Mouse (Mus musculus) macrophage (primary cell): ENCODE data around the gene Pzp. TPM values are rescaled to one million over a fixed set of nuclear protein-coding genes. Genes with fewer than 3 reads are reported as not detected.

Source experiments
- H3K27ac ChIP-seq: fragments of 350-480 bp; formaldehyde crosslinking; 2 replicates; pipeline ENCODE4 v1.9.0; 2021
- H3K36me3 ChIP-seq: fragments of 350-480 bp; formaldehyde crosslinking; 2 replicates; pipeline ENCODE4 v1.9.0; 2021; ENCODE audit errors: inconsistent target
- H3K4me3 ChIP-seq: fragments of 350-480 bp; formaldehyde crosslinking; 2 replicates; pipeline ENCODE4 v1.9.0; 2021; ENCODE audit errors: inconsistent target
- H3K79me2 ChIP-seq: fragments of 350-480 bp; formaldehyde crosslinking; 2 replicates; pipeline ENCODE4 v1.9.0; 2021; ENCODE audit errors: inconsistent target
- WGBS: methylation state at CpG from one replicate; pipeline ENCODE4 v1.1.7; 2026; ENCODE audit warnings: inconsistent platforms; ENCODE audit not compliant: missing documents; 5-methylcytosine and 5-hydroxymethylcytosine counted together
- polyA plus RNA-seq: library from polyadenylated mRNA; stranded (reverse); fragments of 250-400 nt; gene quantifications from 3 replicates; pipeline ENCODE4 v1.2.4, GENCODE M21; 2018; ENCODE audit warnings: inconsistent platforms
- total RNA-seq, 78 experiments: library from RNA; depleted of rRNA; stranded (reverse); fragments of 250-400 nt; gene quantifications; 1 replicate in 9 of 78; 2 replicates in 24 of 78; 3 replicates in 43 of 78; 4 replicates in 2 of 78; pipeline ENCODE4 v1.2.4; 2018; ENCODE audit warnings: inconsistent platforms in 56 of 78

Gene Pzp
- not detected for total RNA-seq (2018; cell fraction: chromatin; rRNA removed)
- not detected for total RNA-seq (2018; cell fraction: cytosol; rRNA removed)
- total RNA-seq (2018; cell fraction: nucleus; rRNA removed): not detected
- not detected in 3 replicates for polyA plus RNA-seq

DNA sequence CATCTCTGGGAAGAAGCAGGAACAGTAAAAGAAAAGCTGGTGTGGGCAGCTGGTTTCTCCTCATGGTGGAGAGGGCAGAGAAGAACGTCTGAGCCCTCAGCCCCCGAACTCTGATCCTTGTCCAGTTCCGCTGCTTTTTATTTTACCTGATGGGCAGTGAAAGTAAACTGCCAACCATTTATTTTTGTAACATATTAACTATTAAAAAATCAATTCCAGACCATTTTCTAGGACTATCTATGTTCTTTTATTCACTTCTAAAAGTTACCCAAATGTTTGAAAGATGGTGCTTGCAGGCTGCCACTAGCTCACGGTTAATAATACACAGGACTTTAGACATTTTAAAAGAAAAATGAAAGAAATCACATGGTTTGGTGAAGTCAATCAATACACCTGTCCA, at the start of gene Pzp:
TSS of gene Pzp (minus strand) at position 120 of the 400 bp plus-strand sequence.
- no peak within 1 kb of the TSS for H3K4me3 ChIP-seq
- 88% methylated on average over 4 of the region's 4 CpGs for WGBS
- H3K79me2 ChIP-seq: no peaks in the 10 kb centered on the region
- H3K36me3 ChIP-seq: no peaks in the 10 kb centered on the region
- no peak within 1 kb of the TSS for H3K27ac ChIP-seq

DNA sequence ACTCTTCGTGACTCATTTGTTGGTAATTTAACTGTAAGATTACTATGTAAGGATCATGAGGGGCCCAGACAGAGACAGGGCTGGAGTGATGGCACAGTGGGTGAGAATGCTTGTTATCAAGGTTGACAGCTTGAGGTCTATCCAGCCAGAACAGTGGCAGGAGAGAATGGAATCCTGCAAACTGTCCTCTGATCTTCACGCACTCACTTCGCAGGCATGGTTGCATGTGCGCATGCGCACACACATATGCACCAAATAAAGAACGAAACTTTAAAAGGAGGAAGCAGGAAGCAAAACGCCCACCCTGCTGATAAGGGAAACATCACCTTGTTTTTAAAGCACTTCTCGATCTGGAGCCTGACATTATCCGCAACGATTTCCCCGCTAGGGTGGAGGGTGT, 40.1 kb upstream of the Pzp start:
- 96% methylated on average over 11 of the region's 11 CpGs for WGBS
- H3K36me3 ChIP-seq: no peaks in the 10 kb centered on the region
- H3K79me2 ChIP-seq: no peaks in the 10 kb centered on the region
- H3K27ac ChIP-seq: no peak overlapping the region
- H3K4me3 ChIP-seq: no peak overlapping the region

DNA sequence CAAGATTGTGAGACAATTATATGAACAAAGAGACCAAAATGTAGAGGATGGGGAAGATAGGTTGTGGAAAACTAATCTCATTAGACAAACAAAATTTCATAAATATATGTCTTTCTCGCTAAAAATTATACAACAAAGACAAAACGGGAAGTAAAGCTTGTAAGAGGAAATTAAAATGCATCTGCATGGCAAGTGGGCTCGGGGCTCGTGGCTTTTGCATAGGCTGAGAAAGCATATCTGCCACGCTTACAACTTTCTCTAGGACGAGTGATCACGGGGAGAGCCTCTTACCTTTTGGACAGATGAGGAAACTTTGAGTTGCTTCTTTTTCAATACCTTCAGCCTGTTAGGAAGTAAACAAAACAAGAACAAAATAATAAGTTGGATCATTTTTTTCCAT, 27.5 kb upstream of the Pzp start:
- no peaks in the 10 kb centered on the region for H3K36me3 ChIP-seq
- 4% methylated on average over 7 of the region's 7 CpGs for WGBS
- H3K27ac ChIP-seq: no peak overlapping the region
- no peak overlapping the region for H3K4me3 ChIP-seq
- no peaks in the 10 kb centered on the region for H3K79me2 ChIP-seq

DNA sequence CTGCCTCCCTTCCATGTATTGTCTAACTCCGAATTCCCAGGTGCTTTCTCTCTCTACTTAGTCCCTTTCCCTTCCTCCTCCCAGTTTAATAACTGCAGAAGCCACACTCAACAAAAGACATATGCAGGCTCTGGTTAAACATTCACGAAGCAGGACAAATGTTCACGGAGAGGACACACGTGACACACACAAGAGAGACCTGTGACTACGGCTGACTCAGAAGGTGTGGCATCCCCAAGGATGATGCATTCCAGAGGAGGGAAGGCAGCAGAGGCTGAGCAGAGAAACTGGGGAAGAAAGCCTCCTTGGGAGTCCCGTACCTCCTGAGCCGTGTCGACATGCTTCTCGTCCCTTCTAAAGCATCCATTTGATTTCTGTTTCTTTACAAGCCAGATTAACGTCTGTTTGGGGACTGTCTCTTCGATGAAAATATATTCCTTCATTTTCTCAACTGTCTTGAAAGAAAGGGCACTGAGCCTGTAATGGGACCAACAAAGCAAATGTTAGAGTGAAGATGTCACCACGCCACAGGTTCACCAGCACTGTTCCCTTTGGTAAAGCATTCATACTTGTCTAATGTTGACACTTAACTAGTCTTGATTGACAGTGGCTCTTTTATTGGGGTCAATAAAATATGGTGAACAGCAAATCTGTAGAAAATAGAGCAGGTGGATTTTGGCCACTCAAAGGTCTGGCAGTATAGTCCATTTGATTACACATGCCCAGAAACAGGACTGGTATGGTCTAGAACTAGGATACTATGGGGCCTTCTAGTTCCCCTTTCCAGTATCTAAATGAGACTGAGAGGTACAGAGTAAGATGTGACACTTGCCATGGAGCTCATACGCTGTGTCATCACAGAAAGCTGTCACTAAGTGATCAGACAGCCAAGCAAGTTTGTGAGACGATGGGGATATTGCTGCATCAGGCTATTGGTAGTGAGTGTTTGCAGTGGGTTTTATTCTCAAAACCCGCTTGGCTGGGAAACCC, 23.2 kb upstream of the Pzp start:
- H3K79me2 ChIP-seq: no peaks in the 10 kb centered on the region
- no peak overlapping the region for H3K4me3 ChIP-seq
- H3K36me3 ChIP-seq: no peaks in the 10 kb centered on the region
- H3K27ac ChIP-seq: no peak overlapping the region
- WGBS: 91% methylated on average over 15 of the region's 15 CpGs

DNA sequence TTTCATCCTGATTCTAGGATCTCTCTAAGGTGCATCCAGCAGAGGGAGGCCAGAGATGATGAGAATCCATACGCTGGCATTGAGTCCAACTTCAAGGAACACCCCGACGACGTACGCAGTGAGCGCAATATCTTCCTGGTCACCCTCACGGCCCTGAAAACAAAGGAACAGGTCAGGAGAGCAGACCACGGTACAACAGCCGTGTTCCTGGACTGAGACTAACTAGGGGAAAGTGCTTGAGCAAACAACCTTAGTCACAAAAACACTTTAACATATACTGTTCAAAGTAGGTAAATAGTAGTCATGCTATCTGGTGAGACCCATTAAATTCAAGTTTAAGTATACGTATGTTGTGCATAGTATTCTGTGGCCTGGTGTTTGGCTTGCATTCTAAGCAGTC, 22.0 kb upstream of the Pzp start:
- Histone ChIP-seq H3K4me3 (no peak overlapping the region), H3K36me3 (no peaks in the 10 kb centered on the region), H3K79me2 (no peaks in the 10 kb centered on the region), H3K27ac (no peak overlapping the region)
- 96% methylated on average over 10 of the region's 10 CpGs for whole genome bisulfite sequencing

DNA sequence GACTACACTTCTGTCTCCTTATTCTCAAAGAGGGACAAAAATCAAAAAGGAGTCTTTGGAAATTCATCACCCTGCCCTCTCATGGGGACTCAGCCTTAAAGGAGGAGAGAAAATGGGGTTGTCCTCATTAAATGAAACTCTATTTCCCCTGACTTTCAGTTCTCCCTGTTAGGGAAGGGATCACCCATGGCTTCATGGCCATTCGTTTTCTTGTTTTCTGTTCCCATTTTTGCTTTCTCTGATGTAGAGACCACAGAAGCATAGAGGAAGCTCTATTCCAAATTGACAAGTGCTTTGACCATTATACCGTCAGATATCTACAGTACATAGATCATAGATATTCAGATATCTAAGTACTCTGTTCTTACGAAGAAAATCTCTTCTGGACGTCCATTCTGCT, 18.9 kb upstream of the Pzp start:
- Histone ChIP-seq H3K4me3 (no peak overlapping the region), H3K36me3 (no peaks in the 10 kb centered on the region), H3K79me2 (no peaks in the 10 kb centered on the region), H3K27ac (no peak overlapping the region)
- 57% methylated on average over 4 of the region's 4 CpGs for WGBS

DNA sequence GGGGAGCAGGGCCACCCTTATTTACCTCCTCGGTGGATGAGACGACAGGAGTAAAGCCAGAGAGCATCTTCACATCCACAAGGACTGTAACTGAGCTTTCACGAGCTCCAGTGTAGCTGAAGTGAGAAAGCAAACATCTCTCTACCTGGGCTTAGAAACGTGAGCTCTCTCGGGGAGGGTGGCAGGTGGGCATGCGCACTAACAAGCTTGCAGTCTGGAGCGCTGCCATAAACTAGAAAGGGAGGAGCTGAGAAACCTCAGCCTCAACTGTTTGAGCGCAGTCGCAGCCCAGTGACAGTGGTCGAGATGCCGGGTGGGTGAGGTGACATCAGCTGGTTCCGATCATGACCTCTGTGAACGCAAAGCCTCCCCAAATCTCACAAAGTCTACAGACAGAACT, 16.7 kb upstream of the Pzp start:
- WGBS: 88% methylated on average over 13 of the region's 13 CpGs
- Histone ChIP-seq H3K79me2 (no peaks in the 10 kb centered on the region), H3K36me3 (no peaks in the 10 kb centered on the region), H3K27ac (no peak overlapping the region), H3K4me3 (no peak overlapping the region)

DNA sequence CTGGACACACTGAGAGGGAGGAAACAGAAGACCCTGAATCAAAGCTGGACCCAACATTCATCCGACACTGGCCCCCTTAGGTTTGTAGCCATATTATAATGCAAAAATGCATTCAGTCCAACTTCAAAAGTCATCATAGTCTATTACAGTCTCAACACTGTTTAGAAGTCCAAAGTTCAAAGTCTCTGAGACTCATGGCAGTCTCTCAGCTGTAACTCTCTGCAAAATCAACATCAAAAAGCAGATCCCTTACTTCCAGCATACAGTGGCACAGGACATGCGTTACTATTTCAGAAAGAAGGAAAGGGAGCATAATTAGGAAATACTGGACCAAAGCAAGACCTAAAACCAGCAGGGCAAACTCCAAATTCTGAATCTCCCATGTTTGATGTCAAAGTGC, 8.7 kb upstream of the Pzp start:
- H3K36me3 ChIP-seq: no peaks in the 10 kb centered on the region
- no peaks in the 10 kb centered on the region for H3K79me2 ChIP-seq
- H3K4me3 ChIP-seq: no peak overlapping the region
- 93% methylated on average over 2 of the region's 2 CpGs for WGBS
- H3K27ac ChIP-seq: no peak overlapping the region

DNA sequence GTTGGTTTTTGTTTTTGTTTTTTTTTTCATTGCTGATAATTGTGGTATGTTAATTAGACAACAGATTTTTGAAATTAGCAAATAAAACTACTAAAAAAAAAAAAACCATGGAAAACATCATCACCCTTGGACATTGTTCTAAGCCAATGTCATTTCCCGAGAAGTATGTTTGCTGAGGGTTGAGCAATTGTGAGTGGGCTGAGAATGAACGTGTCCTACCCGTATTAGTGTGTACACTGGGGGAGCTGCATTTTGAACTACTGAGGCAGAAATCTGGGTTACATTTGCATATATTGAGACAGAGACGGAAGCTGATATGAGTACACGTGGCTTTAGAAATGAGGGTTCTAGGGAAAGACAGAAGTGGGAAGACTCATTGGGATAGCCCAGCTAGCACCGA, 6.8 kb upstream of the Pzp start:
- 89% methylated on average over 6 of the region's 6 CpGs for WGBS
- no peak overlapping the region for H3K27ac ChIP-seq

DNA sequence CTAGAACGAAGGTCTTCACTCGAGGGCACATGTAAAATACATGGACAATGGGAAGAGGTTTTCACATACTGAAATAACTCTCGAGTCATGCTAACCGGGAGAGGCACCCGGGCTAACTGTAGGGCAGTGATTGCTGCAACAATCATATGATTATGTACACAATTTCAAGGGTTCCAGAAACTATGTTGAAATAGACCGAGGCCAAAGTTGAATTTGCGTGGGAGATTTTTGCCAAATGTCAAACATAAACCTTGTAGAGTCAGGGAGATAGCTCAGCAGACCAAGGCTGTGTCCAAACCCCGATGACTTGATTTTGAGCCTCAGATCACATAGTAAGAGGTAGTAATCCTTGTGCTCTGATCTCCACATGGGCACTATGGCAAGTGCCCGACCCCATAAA, 6.2 kb upstream of the Pzp start:
- WGBS: 67% methylated on average over 9 of the region's 9 CpGs
- H3K36me3 ChIP-seq: no peaks in the 10 kb centered on the region
- no peak overlapping the region for H3K4me3 ChIP-seq
- H3K79me2 ChIP-seq: no peaks in the 10 kb centered on the region
- H3K27ac ChIP-seq: no peak overlapping the region

More for the DNA sequence above, 6.8 kb upstream of the Pzp start:
- Histone ChIP-seq H3K36me3 (no peaks in the 10 kb centered on the region), H3K79me2 (no peaks in the 10 kb centered on the region), H3K4me3 (no peak overlapping the region)

DNA sequence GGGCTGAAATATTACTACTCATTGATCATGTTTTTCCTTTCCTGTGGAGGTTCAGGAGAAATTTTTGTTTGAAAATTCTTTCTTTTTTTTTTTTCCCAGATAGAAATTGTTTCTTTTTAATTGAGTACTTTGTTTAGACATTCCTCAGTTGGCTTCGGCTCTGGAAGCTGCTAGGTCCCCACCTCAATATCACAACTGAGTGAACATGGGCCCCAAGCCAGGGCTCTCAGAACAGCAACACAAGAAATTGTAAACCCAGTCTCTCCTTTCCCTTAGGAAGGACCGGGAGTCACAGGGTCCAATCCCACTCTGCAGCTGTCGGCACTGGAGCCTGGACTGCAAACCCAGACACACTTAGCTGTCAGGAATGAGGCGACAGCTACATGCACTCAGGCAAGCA, 2.0 kb upstream of the Pzp start:
- Histone ChIP-seq H3K4me3 (no peak overlapping the region), H3K79me2 (no peaks in the 10 kb centered on the region), H3K36me3 (no peaks in the 10 kb centered on the region), H3K27ac (no peak overlapping the region)
- 92% methylated on average over 4 of the region's 4 CpGs for WGBS

DNA sequence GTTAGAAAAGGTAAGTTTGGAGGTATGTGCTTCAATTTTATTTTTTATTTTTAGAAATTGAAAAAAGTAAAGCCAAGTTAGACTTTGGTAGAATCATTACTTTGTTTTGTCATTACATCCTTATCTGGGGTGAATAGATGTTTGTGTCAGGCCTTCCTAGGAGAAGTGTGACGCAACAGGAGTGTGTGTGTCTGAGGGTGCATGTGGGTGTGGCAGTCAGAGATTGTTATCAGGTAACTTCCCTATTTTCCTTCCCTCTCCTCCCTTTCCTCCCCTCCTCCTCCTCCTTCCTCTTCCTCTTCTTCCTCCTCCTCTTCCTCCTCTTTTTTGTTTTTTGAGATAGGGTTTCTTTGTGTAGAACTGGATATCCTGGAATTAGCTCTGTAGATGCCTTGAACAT, 590 bp upstream of the Pzp start:
- no peaks in the 10 kb centered on the region for H3K36me3 ChIP-seq
- no peak overlapping the region for H3K4me3 ChIP-seq
- WGBS: 0% methylated on average over 1 of the region's 1 CpGs
- no peak overlapping the region for H3K27ac ChIP-seq
- no peaks in the 10 kb centered on the region for H3K79me2 ChIP-seq

DNA sequence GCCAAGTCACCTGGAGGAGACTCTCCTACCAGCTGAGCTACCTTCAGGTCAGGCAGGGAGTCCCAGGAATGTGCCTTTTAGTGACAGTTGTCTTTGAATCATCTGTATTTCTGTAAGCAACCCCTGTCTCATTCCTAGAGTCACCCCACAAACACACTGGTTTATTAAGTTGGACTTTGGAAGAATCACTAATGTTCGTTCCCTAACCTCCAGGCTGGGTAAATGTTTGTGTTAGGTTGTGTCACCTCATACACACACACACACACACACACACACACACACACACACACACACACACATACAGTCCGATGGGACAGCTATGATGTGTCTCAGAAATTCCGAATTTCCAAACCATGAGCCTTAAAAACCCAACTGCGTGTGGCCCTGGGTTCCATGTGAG, 719 bp downstream of the Pzp start:
- Histone ChIP-seq H3K79me2 (no peaks in the 10 kb centered on the region), H3K36me3 (no peaks in the 10 kb centered on the region), H3K27ac (no peak overlapping the region), H3K4me3 (no peak overlapping the region)
- 90% methylated on average over 4 of the region's 4 CpGs for WGBS

DNA sequence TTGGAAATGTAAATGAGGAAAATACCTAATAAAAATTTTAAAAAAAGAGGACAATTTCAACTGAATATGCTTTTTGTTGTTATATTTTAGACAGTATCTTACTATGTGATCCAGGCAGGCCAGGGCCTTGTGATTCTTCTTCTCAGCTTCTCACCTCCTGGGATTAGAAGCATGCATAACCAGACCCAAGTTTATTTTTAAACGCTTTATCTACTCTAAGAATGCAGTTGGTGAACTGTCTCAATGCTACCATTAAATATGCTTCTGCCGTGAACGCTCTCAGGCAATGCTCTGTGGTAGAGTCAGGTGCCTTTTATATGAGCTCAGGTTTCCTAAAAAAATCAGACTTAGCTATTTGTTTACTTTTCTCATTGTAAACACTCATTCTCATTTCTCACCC, 3.2 kb downstream of the Pzp start:
- no peaks in the 10 kb centered on the region for H3K79me2 ChIP-seq
- H3K27ac ChIP-seq: no peak overlapping the region
- H3K36me3 ChIP-seq: no peaks in the 10 kb centered on the region
- no peak overlapping the region for H3K4me3 ChIP-seq
- WGBS: 96% methylated on average over 3 of the region's 3 CpGs

DNA sequence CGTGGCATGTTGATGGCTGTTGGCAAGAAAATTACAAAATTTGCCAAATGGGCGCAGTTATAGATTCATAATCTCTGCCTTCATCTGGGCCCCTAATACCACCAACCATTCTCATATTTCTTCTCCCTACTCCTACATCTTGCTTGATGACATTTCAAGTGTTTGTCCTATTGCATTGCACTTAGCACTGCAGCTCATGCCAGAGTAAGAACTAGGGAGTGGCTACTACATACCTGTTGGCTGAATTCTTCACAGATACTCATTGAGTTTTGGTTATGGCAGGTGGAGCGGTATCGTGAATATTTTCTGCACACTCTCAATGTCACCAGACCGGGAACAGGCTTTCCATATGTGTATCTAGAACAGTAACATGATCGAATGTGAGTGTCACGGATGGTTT, 7.4 kb downstream of the Pzp start:
- Histone ChIP-seq H3K27ac (no peak overlapping the region), H3K4me3 (no peak overlapping the region), H3K79me2 (no peaks in the 10 kb centered on the region), H3K36me3 (no peaks in the 10 kb centered on the region)
- WGBS: 95% methylated on average over 7 of the region's 7 CpGs
